Mouse (Mus musculus): ENCODE measurements around the gene Inpp4b.
A peak's percentile ranks its signal among the peaks of the same experiment; 100 is the strongest.

Inpp4b gene

GRCm38 (mm10) chr8:81342236-81342998 lies at the start of gene Inpp4b:
Gene Inpp4b (plus strand): TSS chr8:81342556.
- DNase-seq (ENCODE audit: low read depth, low spot score): peak; percentile 45

- no peak for DNase-seq (ENCODE audit: low read depth, low spot score)
These were observed 7.1 kb upstream of the Inpp4b start for GRCm38 (mm10) chr8:81335250-81335649.

GRCm38 (mm10) chr8:81341191-81341590 lies 1.2 kb upstream of the Inpp4b start:
- no peak for DNase-seq (ENCODE audit: low read depth, low spot score)

GRCm38 (mm10) chr8:81341591-81342235 lies 643 bp upstream of the Inpp4b start:
- DNase-seq (ENCODE audit: low read depth, low spot score): peak; percentile 67

GRCm38 (mm10) chr8:81342999-81343302 lies 595 bp downstream of the Inpp4b start:
- no peak for DNase-seq (ENCODE audit: low read depth, low spot score)

GRCm38 (mm10) chr8:81345170-81345697 lies 2.9 kb downstream of the Inpp4b start:
- no peak for DNase-seq (ENCODE audit: low read depth, low spot score)

GRCm38 (mm10) chr8:81349452-81349851 lies 7.1 kb downstream of the Inpp4b start:
- no peak for DNase-seq (ENCODE audit: low read depth, low spot score)

- no peak for DNase-seq (ENCODE audit: low read depth, low spot score)
These were observed 11.1 kb downstream of the Inpp4b start for GRCm38 (mm10) chr8:81353460-81353859.

- peak; percentile 58 for DNase-seq (ENCODE audit: low read depth, low spot score)
These were observed 15.8 kb downstream of the Inpp4b start for GRCm38 (mm10) chr8:81358108-81358507.

- peak; percentile 74 for DNase-seq (ENCODE audit: low read depth, low spot score)
These were observed 18.2 kb downstream of the Inpp4b start for GRCm38 (mm10) chr8:81360518-81360917.

GRCm38 (mm10) chr8:81361162-81361561 lies 18.8 kb downstream of the Inpp4b start:
- DNase-seq (ENCODE audit: low read depth, low spot score): no peak

- no peak for DNase-seq (ENCODE audit: low read depth, low spot score)
These were observed 28.3 kb downstream of the Inpp4b start for GRCm38 (mm10) chr8:81370607-81371006.

GRCm38 (mm10) chr8:81371844-81372243 lies 29.5 kb downstream of the Inpp4b start:
- DNase-seq (ENCODE audit: low read depth, low spot score): peak; percentile 4

- DNase-seq (ENCODE audit: low read depth, low spot score): no peak
These were observed 32.6 kb downstream of the Inpp4b start for GRCm38 (mm10) chr8:81374877-81375475.

- DNase-seq (ENCODE audit: low read depth, low spot score): no peak
These were observed 46.6 kb downstream of the Inpp4b start for GRCm38 (mm10) chr8:81388953-81389352.

GRCm38 (mm10) chr8:81399071-81399470 lies 56.7 kb downstream of the Inpp4b start:
- no peak for DNase-seq (ENCODE audit: low read depth, low spot score)

- DNase-seq (ENCODE audit: low read depth, low spot score): peak; percentile 74
These were observed 57.1 kb downstream of the Inpp4b start for GRCm38 (mm10) chr8:81399501-81399900.

GRCm38 (mm10) chr8:81412707-81413106 lies 70.4 kb downstream of the Inpp4b start:
- DNase-seq (ENCODE audit: low read depth, low spot score): no peak

- no peak for DNase-seq (ENCODE audit: low read depth, low spot score)
These were observed 101.6 kb downstream of the Inpp4b start for GRCm38 (mm10) chr8:81443957-81444356.

GRCm38 (mm10) chr8:81449798-81450197 lies 107.4 kb downstream of the Inpp4b start:
- no peak for DNase-seq (ENCODE audit: low read depth, low spot score)

GRCm38 (mm10) chr8:81452082-81452481 lies 109.7 kb downstream of the Inpp4b start:
- DNase-seq (ENCODE audit: low read depth, low spot score): peak; percentile 12

GRCm38 (mm10) chr8:81454830-81455229 lies 112.5 kb downstream of the Inpp4b start:
- DNase-seq (ENCODE audit: low read depth, low spot score): no peak

GRCm38 (mm10) chr8:81463762-81464161 lies 121.4 kb downstream of the Inpp4b start:
- no peak for DNase-seq (ENCODE audit: low read depth, low spot score)

Data from telencephalon, adult 2 months (tissue).